Mouse (Mus musculus): ENCODE measurements around the gene Gm45021.

The Gm45021 gene

DNA sequence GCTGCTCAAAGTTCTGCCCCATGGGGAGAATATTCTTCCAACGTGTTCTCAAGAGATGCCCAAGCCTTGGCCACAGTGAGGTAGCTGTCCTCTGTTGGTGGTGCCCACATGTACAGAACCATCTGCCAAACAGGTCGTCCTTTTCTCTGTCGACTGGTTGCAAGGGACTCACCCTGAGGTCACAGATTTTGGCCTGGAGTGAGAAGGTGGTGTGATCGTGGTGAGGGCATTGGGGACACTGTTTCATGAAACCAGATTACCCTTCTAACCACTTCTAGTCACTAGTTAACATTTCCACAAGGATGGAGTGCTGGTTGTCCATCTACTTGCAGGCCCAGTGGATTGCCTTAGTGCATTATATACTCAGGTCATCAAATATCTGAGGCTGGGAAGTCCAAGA lies 59.4 kb downstream of the Gm45021 start:
- no peak for DNase-seq (ENCODE audit: extremely low spot score)

DNA sequence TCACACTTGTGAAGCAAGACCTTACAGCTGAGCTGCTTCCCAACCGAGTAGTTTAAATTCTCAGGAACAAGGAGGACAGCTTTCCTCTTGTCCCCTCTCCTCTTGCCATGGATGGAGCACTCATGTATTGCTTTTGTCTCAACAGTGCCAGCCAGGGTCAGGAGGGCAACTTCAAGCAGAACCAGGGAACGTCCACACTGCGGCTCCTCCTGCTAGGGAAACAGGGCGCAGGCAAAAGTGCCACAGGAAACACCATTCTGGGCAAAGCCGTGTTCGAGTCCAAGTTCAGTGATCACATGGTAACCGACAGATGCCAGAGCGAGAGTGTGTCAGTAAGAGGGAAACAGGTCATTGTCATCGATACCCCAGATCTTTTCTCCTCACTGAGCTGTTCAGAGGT lies 60.6 kb downstream of the Gm45021 start:
- DNase-seq (ENCODE audit: extremely low spot score): no peak

DNA sequence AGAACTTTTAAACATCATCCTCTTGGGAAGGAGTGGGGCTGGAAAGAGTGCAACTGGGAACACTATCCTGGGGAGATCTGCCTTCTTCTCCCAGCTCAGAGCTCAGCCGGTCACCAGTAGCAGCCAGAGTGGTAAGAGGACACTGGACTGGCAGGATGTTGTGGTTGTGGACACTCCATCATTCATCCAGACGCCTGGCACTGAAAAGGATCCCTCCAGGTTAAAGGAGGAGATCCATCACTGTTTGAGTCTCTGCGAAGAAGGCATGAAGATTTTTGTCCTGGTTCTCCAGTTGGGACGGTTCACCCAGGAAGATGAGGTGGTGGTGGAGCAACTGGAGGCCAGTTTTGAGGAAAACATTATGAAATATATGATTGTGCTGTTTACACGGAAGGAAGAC lies 69.3 kb downstream of the Gm45021 start:
- no peak for DNase-seq (ENCODE audit: extremely low spot score)

Data from embryo, embryonic 9.5 days (tissue).